Mouse (Mus musculus) liver, postnatal 0 days (tissue): ENCODE results near the gene Trim41.

ENCODE experiments used
- CTCF ChIP-seq: sonication (generic); IDR thresholded peaks from 2 replicates; pipeline ENCODE4 v1.5.1; 2016; ENCODE audit warnings: antibody characterized with exemption, low read depth
- EP300 ChIP-seq: IDR thresholded peaks from 2 replicates; pipeline ENCODE4 v1.6.1; 2016; ENCODE audit warnings: antibody characterized with exemption, low read depth, mild to moderate bottlenecking

DNA sequence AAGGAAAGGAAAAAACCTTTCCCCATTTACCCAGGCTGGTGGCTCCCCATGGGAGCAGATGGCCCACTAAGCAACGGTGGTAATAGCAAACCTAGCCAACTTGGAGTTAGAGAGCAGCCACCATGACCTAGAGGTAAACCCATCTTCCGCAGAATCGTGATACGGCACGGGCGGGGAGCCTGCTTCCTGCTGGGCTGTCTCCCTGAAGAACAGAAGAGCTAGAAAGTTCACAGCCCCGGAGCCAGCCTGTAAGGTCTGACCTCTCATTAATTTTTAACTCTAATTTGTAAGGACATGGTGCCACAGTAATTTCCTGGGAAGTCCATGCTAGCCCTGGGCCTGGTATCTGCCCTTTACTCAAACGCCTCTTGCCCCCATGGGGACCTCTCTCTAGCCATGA lies 26.2 kb downstream of the Trim41 start:
- TF ChIP-seq CTCF (no peak), EP300 (no peak)
